Mouse (Mus musculus): ENCODE measurements around the gene Cdh24. TPM values are rescaled to one million over a fixed set of nuclear protein-coding genes. Genes with fewer than 3 reads are reported as not detected.

The Cdh24 gene
- 1 to 10 TPM in 1 of 2 experiments, under 1 TPM in 1; 0.97 to 2.1 TPM for polyA plus RNA-seq (2012; fragmentation: generic; extraction: Trizol)

DNA sequence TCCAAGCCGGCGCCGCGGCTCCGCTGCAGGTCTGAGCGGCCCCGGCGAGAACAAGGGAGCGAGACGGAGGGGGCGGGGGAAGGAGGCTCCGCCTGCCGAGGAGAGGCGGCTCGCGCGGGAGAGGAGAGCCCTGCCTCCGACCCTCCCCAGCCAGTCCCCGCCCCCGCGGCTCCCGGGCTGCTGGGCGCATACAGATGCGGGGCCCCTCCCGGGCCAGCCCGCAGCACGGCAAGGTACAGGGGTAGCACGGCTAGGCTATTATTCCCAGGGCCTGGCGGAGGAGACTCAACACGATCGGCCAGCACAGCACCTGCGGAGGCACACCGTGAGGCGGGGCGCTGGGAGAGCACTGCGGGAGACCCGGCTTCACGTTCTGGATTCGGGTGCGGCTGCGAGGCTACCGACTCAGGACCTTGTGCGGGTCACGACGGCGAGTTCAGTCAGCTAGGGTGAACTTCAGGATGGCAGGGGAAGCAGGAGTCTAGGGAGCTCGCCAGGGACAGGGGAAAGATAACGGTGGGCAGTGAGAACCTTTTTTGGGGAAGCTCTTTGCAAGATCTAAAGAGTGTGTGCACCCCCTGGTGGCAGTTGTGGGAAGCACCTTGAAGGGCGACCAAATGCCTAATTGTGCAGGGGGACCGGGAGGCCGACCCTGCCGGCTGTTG lies at the start of gene Cdh24:
TSS of gene Cdh24 (minus strand) at position 60 of the 665 bp plus-strand sequence.

DNA sequence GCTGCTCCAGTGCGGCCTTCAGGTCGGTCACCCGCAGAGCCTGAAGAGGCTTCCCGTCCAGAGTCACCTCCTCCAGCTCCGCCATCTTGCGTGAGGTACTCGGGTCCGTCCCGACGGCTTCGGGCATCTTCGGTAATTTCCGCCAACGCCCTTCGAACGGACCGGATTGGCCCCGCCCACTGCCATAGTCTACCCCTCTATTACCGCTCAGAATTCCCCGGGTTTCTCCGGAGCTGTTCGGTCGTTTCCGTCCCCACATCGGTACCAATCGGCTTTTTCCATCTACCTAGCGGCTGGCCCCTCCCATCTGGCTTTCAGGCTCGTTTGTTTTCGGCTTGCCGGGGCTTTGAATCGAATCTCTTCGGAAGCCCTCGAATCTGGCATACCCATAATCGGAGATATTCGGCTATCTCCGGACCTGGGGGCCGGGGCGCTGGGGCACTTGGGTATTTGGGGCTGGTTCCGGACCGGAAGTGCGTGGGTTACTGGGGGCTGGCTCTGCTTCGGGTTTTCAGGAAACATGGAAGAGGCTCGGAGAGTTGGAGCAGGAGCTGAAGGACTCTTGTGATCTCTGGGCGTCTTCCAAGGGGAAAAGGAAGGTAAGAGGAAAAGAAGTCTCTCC lies 45.5 kb upstream of the Cdh24 start, which contains the start of gene Acin1:
TSS of gene Acin1 (minus strand) at position 410 of the 622 bp plus-strand sequence.

DNA sequence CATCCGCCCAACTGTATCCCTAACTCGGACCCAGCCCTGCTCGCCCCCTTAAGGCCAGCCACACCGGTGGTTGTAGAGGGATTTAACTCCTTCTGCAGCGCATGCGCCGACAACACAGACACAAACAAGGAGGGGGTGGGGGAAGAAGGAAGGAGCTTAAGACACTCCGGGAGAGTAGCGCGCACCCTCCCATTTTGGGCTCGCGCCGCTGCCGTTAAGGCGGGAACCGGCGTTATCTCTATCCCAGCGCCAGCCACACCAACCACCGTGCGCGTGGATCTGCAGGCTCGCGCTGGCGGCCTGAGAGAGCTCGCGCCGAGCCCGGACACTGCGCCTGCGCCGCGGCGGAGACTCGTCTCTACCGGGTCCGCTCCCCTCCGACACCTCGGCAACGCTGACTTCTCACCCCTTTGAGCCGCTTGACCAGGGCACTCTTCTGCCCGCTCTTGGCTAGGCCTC lies 44.9 kb upstream of the Cdh24 start, which contains the start of gene 1700123O20Rik:
TSS of gene 1700123O20Rik (plus strand) at position 154 of the 459 bp plus-strand sequence.

DNA sequence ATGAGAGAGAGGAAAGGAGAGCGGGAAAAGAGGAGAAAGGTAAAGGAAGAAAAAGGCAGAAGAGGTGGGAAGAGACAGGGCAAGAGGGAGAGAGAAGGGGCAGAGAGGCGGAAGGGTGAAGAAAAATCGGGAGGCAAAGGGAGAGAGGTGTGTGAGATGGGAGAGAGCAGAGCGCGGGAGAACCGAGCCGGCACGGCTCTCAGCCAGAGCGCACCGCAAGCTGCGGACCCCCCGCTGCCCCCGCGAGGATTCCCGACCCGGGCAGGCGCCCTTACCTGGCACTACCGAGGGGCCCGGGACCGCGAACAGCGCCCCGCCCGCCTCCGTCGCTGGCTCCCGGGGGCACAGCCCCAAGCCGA lies 239 bp downstream of the Cdh24 start, which contains the start of gene Gm17606:
TSS of gene Gm17606 (plus strand) at position 7 of the 359 bp plus-strand sequence.

DNA sequence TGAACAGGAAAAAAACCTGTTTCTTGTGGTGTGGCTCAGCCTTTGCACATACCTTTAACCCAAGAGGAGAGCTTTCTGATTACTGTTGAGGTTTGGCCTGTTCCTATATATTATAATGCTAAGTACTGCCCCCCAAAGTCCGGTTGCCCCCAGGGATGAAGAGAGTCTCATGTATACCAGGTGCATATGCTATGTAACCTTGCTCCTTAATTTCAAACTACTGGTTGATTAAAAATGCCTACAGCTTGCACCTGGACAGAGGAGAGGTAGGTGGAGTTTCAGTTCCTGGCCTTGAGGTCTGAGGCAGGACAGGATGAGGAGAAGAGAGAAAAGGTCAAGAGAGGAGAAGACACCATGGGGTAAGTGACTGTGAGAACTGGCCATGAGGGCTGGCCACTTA lies 20.0 kb downstream of the Cdh24 start, which contains the start of gene Psmb11:
TSS of gene Psmb11 (plus strand) at position 301 of the 400 bp plus-strand sequence.

DNA sequence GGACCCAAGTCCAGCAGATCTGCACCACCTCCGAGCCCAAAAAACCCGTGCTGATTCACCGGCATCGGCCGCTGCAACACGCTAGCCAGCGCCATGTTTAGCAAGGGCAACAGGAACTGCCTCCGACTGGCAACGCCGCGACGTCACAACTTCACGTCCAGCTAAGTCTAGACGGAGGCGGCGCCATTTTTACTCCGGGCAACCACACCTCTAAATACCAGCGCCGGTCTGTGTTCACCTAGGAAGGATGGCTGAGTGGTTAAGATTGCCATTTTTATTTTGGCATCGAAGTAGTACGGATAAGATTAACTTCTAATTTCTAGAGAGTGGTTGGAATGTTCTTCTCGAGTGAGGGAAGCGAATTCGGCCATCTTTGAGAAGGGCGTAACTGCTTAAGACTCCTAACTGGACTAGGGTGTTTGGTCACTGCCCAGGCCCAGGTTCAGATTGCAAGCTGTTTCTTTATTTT lies 23.2 kb downstream of the Cdh24 start, which contains the start of gene Psmb5:
TSS of gene Psmb5 (minus strand) at position 126 of the 469 bp plus-strand sequence.

GRCm38 (mm10) chr14:54605752-54606321 lies 35.3 kb downstream of the Cdh24 start, which contains the start of gene 4931414P19Rik:
4931414P19Rik (minus strand) TSS chr14:54605993.

Other genes starting within 250 kb of the Cdh24 start
- gene Slc7a7, start 223.6 kb downstream of the Cdh24 start, polyA plus RNA-seq (2012; fragmentation: generic; extraction: Trizol) = 1 to 10 TPM in 1 of 2 experiments, under 1 TPM in 1; 0.19 to 1.9 TPM
- gene Mrpl52, start 214.5 kb downstream of the Cdh24 start, polyA plus RNA-seq (2012; fragmentation: generic; extraction: Trizol) = 100 to 1,000 TPM; 362 to 381 TPM
- 100 to 1,000 TPM in 1 of 2 experiments, 10 to 100 TPM in 1; 33.7 to 322 TPM for gene Mmp14, start 209.8 kb downstream of the Cdh24 start, polyA plus RNA-seq (2012; fragmentation: generic; extraction: Trizol)
- gene Lrp10, start 177.2 kb downstream of the Cdh24 start, polyA plus RNA-seq (2012; fragmentation: generic; extraction: Trizol) = 10 to 100 TPM; 33.4 to 60.8 TPM
- gene Rem2, start 165.3 kb downstream of the Cdh24 start, polyA plus RNA-seq (2012; fragmentation: generic; extraction: Trizol) = under 1 TPM in 1 of 2 experiments, not detected in 1; 0.18 TPM
- 10 to 100 TPM; 35.7 to 56.0 TPM for gene Prmt5, start 123.8 kb downstream of the Cdh24 start, polyA plus RNA-seq (2012; fragmentation: generic; extraction: Trizol)
- gene Haus4, start 86.7 kb downstream of the Cdh24 start, polyA plus RNA-seq (2012; fragmentation: generic; extraction: Trizol) = 10 to 100 TPM; 27.7 to 29.6 TPM
- 10 to 100 TPM; 13.2 to 19.5 TPM for gene Ajuba, start 63.8 kb downstream of the Cdh24 start, polyA plus RNA-seq (2012; fragmentation: generic; extraction: Trizol)
- 1 to 10 TPM; 1.4 to 8.7 TPM for gene 4931414P19Rik, start 35.4 kb downstream of the Cdh24 start, polyA plus RNA-seq (2012; fragmentation: generic; extraction: Trizol)
- 100 to 1,000 TPM; 235 to 495 TPM for gene Psmb5, start 23.3 kb downstream of the Cdh24 start, polyA plus RNA-seq (2012; fragmentation: generic; extraction: Trizol)
- gene Psmb11, start 19.9 kb downstream of the Cdh24 start, polyA plus RNA-seq (2012; fragmentation: generic; extraction: Trizol) = under 1 TPM; 0.02 TPM
- not detected for gene Gm17606, start 412 bp downstream of the Cdh24 start, polyA plus RNA-seq (2012; fragmentation: generic; extraction: Trizol)
- 10 to 100 TPM in 1 of 2 experiments, 1 to 10 TPM in 1; 7.4 to 30.1 TPM for gene 1700123O20Rik, start 44.9 kb upstream of the Cdh24 start, polyA plus RNA-seq (2012; fragmentation: generic; extraction: Trizol)
- gene Acin1, start 45.6 kb upstream of the Cdh24 start, polyA plus RNA-seq (2012; fragmentation: generic; extraction: Trizol) = 10 to 100 TPM; 31.4 to 94.4 TPM
- gene Gm29776, start 57.5 kb upstream of the Cdh24 start, polyA plus RNA-seq (2012; fragmentation: generic; extraction: Trizol) = under 1 TPM in 1 of 2 experiments, not detected in 1; 0.06 TPM
- not detected for gene Cebpe, start 70.8 kb upstream of the Cdh24 start, polyA plus RNA-seq (2012; fragmentation: generic; extraction: Trizol)
- gene Slc7a8, start 140.6 kb upstream of the Cdh24 start, polyA plus RNA-seq (2012; fragmentation: generic; extraction: Trizol) = under 1 TPM in 1 of 2 experiments, not detected in 1; 0.01 TPM
- gene Rnf212b, start 172.8 kb upstream of the Cdh24 start, polyA plus RNA-seq (2012; fragmentation: generic; extraction: Trizol) = not detected
- 1 to 10 TPM in 1 of 2 experiments, under 1 TPM in 1; 0.33 to 2.6 TPM for gene Homez, start 229.6 kb upstream of the Cdh24 start, polyA plus RNA-seq (2012; fragmentation: generic; extraction: Trizol)
- gene Ppp1r3e, start 236.2 kb upstream of the Cdh24 start, polyA plus RNA-seq (2012; fragmentation: generic; extraction: Trizol) = under 1 TPM; 0.53 to 0.73 TPM
- gene Bcl2l2, start 242.0 kb upstream of the Cdh24 start, polyA plus RNA-seq (2012; fragmentation: generic; extraction: Trizol) = 10 to 100 TPM in 1 of 2 experiments, 1 to 10 TPM in 1; 2.4 to 13.8 TPM
- 1 to 10 TPM in 1 of 2 experiments, under 1 TPM in 1; 0.08 to 1.2 TPM for gene Gm20521, start 242.1 kb upstream of the Cdh24 start, polyA plus RNA-seq (2012; fragmentation: generic; extraction: Trizol)

Data from C3H10T1/2 (cell line).